Mouse (Mus musculus) hindbrain, postnatal 0 days (tissue): Measurements from ENCODE around the gene Kmt2d. TPM values are rescaled to one million over a fixed set of nuclear protein-coding genes. Genes with fewer than 3 reads are reported as not detected.

Experiments used
- ATAC-seq: fragments of 200-750 bp; cut with Nextera tagmentation; 2 replicates; pipeline ENCODE4 v1.8.0; 2017; ENCODE audit warnings: mild to moderate bottlenecking, moderate TSS enrichment, moderate library complexity
- DNase-seq: peaks from one replicate; pipeline ENCODE4 v3.0.0-alpha.2; 2015; ENCODE audit warnings: low spot score
- H3K27ac ChIP-seq: fragments of 300-500 bp; sonication (generic); 2 replicates; pipeline ENCODE4 v1.5.1; 2014; ENCODE audit warnings: mild to moderate bottlenecking
- H3K27me3 ChIP-seq: fragments of 300-500 bp; sonication (generic); 2 replicates; pipeline ENCODE4 v1.6.1; 2014; ENCODE audit warnings: low read length, mixed read lengths; ENCODE audit not compliant: insufficient read depth
- H3K36me3 ChIP-seq: fragments of 300-500 bp; sonication (generic); 2 replicates; pipeline ENCODE4 v1.6.1; 2014; ENCODE audit warnings: low read length, mixed read lengths; ENCODE audit not compliant: insufficient read depth
- H3K4me1 ChIP-seq: fragments of 300-500 bp; sonication (generic); 2 replicates; pipeline ENCODE4 v1.6.1; 2014; ENCODE audit warnings: antibody characterized with exemption, low read length, mixed read lengths; ENCODE audit not compliant: insufficient read depth
- H3K4me2 ChIP-seq: fragments of 300-500 bp; sonication (generic); 2 replicates; pipeline ENCODE4 v1.6.1; 2014; ENCODE audit warnings: low read depth, mild to moderate bottlenecking, low read length, moderate library complexity, mixed read lengths
- H3K4me3 ChIP-seq: fragments of 300-500 bp; sonication (generic); 2 replicates; pipeline ENCODE4 v1.5.1; 2014; ENCODE audit warnings: low read length
- H3K9ac ChIP-seq: fragments of 300-500 bp; sonication (generic); replicated peaks from 2 replicates; pipeline ENCODE4 v1.6.1; 2014; ENCODE audit warnings: mild to moderate bottlenecking, low read length, moderate library complexity, mixed read lengths
- H3K9me3 ChIP-seq: fragments of 300-500 bp; sonication (generic); 2 replicates; pipeline ENCODE4 v1.6.1; 2016; ENCODE audit warnings: low read length, mixed read lengths
- CTCF ChIP-seq: IDR thresholded peaks from 2 replicates; pipeline ENCODE4 v1.5.1; 2016; ENCODE audit warnings: antibody characterized with exemption, control low read depth, low read depth
- WGBS: fragments of 180-500 bp; shearing (Covaris S2); extraction: QIAGEN DNeasy Blood & Tissue Kit; methylation state at CpG from one replicate; pipeline ENCODE4 v1.1.7; 2014; 5-methylcytosine and 5-hydroxymethylcytosine counted together
- polyA plus RNA-seq: library from polyadenylated mRNA; unstranded; fragments of >200 nt; fragmentation: Nextera tagmentation; extraction: Ambion mirVana; gene quantifications from 2 replicates; pipeline ENCODE4 v1.2.1, GENCODE M21; 2015
- total RNA-seq: library from RNA; depleted of rRNA; stranded (reverse); fragments of >200 nt; gene quantifications from 2 replicates; pipeline ENCODE4 v1.2.3, GENCODE M21; 2014

Kmt2d gene
- total and polyA plus RNA-seq, 2 experiments from 2014 or later: 7.4 to 27.7 TPM

- no peak for ATAC-seq
- Histone ChIP-seq H3K9ac (no peak overlapping the region), H3K27ac (no peak overlapping the region), H3K4me1 (peaks cover 28% of the 10 kb centered on the region), H3K4me3 (no peak overlapping the region), H3K9me3 (no peaks in the 10 kb centered on the region), H3K27me3 (no peaks in the 10 kb centered on the region), H3K36me3 (peaks cover 48% of the 10 kb centered on the region), H3K4me2 (no peak overlapping the region)
- no peak for DNase-seq
- WGBS: 87% methylated on average over 5 of the region's 5 CpGs
- no peak for TF ChIP-seq CTCF
Measured at GRCm38 (mm10) chr15:98866501-98866900, 4.5 kb downstream of the Kmt2d start.

- Histone ChIP-seq H3K27me3 (no peaks in the 10 kb centered on the region), H3K9me3 (no peaks in the 10 kb centered on the region), H3K4me3 (no peak overlapping the region), H3K27ac (no peak overlapping the region), H3K9ac (no peak overlapping the region), H3K36me3 (peaks cover 56% of the 10 kb centered on the region), H3K4me1 (peaks cover 28% of the 10 kb centered on the region), H3K4me2 (no peak overlapping the region)
- ATAC-seq: no peak
- DNase-seq: no peak
- no peak for TF ChIP-seq CTCF
- WGBS: 95% methylated on average over 8 of the region's 8 CpGs
Measured at GRCm38 (mm10) chr15:98865771-98866170, 5.2 kb downstream of the Kmt2d start.

GRCm38 (mm10) chr15:98864951-98865350 is 6.1 kb downstream of the Kmt2d start:
- Histone ChIP-seq H3K4me3 (no peak overlapping the region), H3K27ac (no peak overlapping the region), H3K9ac (no peak overlapping the region), H3K36me3 (peaks cover 64% of the 10 kb centered on the region), H3K9me3 (no peaks in the 10 kb centered on the region), H3K4me1 (peaks cover 28% of the 10 kb centered on the region), H3K27me3 (no peaks in the 10 kb centered on the region), H3K4me2 (no peak overlapping the region)
- ATAC-seq (no peak), DNase-seq (no peak)
- no peak for TF ChIP-seq CTCF
- WGBS: 95% methylated on average over 6 of the region's 6 CpGs

- no peak overlapping the region for H3K4me2 ChIP-seq
- H3K27me3 ChIP-seq: no peaks in the 10 kb centered on the region
- peaks cover 73% of the 10 kb centered on the region for H3K36me3 ChIP-seq
- no peak overlapping the region for H3K4me3 ChIP-seq
- no peak overlapping the region for H3K27ac ChIP-seq
- DNase-seq: no peak
- WGBS: 92% methylated on average over 12 of the region's 12 CpGs
- TF ChIP-seq CTCF: no peak
- no peaks in the 10 kb centered on the region for H3K9me3 ChIP-seq
- H3K4me1 ChIP-seq: peaks cover 17% of the 10 kb centered on the region
- ATAC-seq: no peak
- no peak overlapping the region for H3K9ac ChIP-seq
Measured at GRCm38 (mm10) chr15:98863451-98863958, 7.5 kb downstream of the Kmt2d start.

- ATAC-seq: no peak
- H3K9ac ChIP-seq: no peak overlapping the region
- WGBS: 82% methylated on average over 21 of the region's 21 CpGs
- H3K4me3 ChIP-seq: no peak overlapping the region
- H3K27ac ChIP-seq: no peak overlapping the region
- H3K9me3 ChIP-seq: no peaks in the 10 kb centered on the region
- 0 out of 2 replicates have a peak, but pooled peaks cover under 1% of the 10 kb centered on the region for H3K4me1 ChIP-seq
- H3K36me3 ChIP-seq: peaks cover 89% of the 10 kb centered on the region
- TF ChIP-seq CTCF: no peak
- DNase-seq: no peak
- H3K27me3 ChIP-seq: no peaks in the 10 kb centered on the region
- no peak overlapping the region for H3K4me2 ChIP-seq
Measured at GRCm38 (mm10) chr15:98861701-98862410, 9.1 kb downstream of the Kmt2d start.

- TF ChIP-seq CTCF: no peak
- 94% methylated on average over 18 of the region's 18 CpGs for WGBS
Measured at GRCm38 (mm10) chr15:98860921-98861320, 10.1 kb downstream of the Kmt2d start.

More at GRCm38 (mm10) chr15:98860921-98861320, 10.1 kb downstream of the Kmt2d start:
- ATAC-seq (no peak), DNase-seq (no peak)
- no peak overlapping the region for H3K4me3 ChIP-seq
- H3K27ac ChIP-seq: no peak overlapping the region
- H3K4me1 ChIP-seq: no peaks in the 10 kb centered on the region
- no peaks in the 10 kb centered on the region for H3K27me3 ChIP-seq
- H3K9ac ChIP-seq: no peak overlapping the region
- peaks cover 91% of the 10 kb centered on the region for H3K36me3 ChIP-seq
- no peaks in the 10 kb centered on the region for H3K9me3 ChIP-seq
- H3K4me2 ChIP-seq: no peak overlapping the region
